Mouse (Mus musculus): ENCODE measurements around the gene Aprt.

Gene Aprt

GRCm38 (mm10) chr8:122564363-122565352 is 12.1 kb downstream of the Aprt start:
- in situ Hi-C loops (cut with MseI, MboI), result no loop called here

DNA sequence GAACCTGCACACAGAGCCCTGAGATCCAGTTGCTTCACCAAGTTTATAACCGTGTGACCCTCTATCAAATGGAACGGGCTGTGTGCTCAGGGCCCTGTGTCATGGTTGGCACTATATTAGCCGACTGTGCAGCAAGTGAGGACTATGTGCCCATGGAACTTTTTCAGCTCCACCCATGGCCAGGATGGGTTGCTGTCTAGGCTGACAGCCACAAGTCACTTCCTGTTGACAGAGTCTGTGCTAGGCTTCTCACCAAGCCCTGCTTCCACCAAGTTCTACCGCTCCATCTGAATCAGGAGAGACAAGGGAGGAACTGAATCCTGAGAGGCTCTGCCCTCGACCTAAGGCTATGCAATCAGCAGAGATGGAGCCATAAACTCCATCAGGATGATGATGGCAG is 15.5 kb downstream of the Aprt start:
- in situ Hi-C loops (cut with MseI, MboI), result no loop called here

- in situ Hi-C loops (cut with MseI, MboI), result loop anchor here in 1 of 2 experiments (5.0 kb wide), 1 partner anchor 57 kb away; no protein-coding TSS in a partner anchor
Observed at GRCm38 (mm10) chr8:122558671-122559349, 17.9 kb downstream of the Aprt start.

DNA sequence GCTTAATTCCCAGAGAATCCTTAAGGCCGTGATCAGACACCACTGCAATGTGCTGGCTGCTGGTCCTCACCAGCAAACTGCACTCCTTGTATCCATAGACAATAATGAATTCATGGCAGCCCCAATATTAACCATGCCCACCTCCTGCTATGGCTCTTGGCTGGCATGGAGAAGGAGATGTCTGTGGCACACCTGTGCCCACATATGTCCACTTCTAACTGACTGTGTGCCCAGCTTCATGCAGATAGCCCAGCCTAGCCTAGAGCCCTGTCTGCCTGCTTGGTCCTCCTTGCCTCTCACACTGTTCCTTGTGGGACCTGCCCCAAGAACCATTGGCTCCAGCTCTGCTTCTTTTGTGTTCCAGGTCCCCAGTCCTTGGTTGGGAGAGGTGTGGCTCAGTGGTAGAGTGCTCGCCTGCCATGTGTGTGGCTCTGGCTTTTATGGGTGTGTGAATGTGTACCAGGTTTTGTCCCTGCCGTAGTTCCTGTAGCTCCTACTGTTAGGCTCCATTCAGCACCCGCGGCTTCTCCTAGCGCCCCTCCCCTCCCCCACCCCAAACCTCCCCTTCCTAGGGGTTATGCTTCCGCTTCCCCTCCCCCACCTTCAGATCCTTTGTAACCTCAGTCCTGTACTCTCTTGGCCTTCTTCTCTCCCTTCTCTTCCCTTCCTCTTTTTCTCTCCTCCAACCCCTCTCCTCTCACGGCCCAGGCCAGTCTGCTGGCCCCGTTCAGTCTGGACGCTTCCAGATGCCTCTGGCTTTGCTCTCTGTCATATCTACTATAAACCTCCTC is 19.3 kb downstream of the Aprt start:
- in situ Hi-C loops (cut with MseI, MboI), result loop anchor here in 1 of 2 experiments (5.0 kb wide), 1 partner anchor 55 kb away; no protein-coding TSS in a partner anchor

GRCm38 (mm10) chr8:122556030-122557009 is 20.4 kb downstream of the Aprt start:
- in situ Hi-C loops (cut with MseI, MboI), result loop anchor here in 1 of 2 experiments (5.0 kb wide), 1 partner anchor 54 kb away; no protein-coding TSS in a partner anchor

DNA sequence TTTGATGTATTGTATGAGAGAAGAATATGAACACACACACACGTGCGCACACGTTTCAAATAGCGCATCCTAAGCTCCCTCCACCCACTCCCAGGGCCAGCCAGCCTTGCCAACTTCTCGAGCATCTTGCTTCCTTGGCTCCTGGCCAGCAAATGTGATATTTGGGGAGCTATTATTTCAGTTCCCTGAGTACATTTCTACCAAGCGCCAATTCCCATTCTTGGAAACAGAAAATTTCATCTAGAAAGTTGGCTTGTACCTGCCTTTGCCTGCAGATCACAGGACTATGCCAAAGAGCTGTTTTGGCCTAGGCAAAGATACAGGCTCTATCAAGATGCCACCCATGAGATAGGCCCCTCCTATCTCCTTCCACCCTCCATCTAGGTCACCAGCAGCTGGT is 21.9 kb downstream of the Aprt start:
- in situ Hi-C loops (cut with MseI, MboI), result loop anchor here in 1 of 2 experiments (5.0 kb wide), 1 partner anchor 52 kb away; no protein-coding TSS in a partner anchor

GRCm38 (mm10) chr8:122551265-122552051 is 25.3 kb downstream of the Aprt start, which contains the start of gene Piezo1:
Piezo1 (minus strand) TSS chr8:122551329.
- in situ Hi-C loops (cut with MseI, MboI), result no loop called here

- in situ Hi-C loops (cut with MseI, MboI), result no loop called here
Observed at GRCm38 (mm10) chr8:122550995-122551264, 25.8 kb downstream of the Aprt start.

- in situ Hi-C loops (cut with MseI, MboI), result no loop called here
Observed at GRCm38 (mm10) chr8:122550234-122550994, 26.3 kb downstream of the Aprt start.

DNA sequence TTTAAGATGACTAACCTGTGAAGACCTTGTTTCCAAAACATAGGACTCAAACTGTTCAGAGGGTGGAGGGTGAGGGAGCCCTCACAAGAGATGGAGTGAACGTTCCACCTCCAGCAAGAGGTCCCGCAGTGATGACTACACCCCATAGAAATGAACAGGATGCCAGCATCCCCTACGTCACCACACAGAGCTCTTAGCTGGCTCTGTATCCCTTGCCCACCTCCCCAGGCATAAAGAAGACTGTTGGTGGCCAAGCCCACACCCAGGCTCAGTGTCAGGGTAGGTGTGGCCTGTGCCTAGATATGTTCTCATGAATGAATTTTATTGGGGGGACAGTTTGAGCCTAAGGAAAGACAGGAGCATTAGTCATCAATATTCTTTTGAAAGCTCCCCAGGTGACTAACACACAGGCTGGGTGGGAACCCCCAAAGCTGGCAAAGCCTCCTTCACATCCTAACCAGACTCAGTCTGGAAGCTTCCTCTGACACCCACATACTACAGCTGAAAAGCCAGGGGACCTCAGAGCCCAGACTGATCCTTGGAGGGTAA is 27.7 kb downstream of the Aprt start:
- in situ Hi-C loops (cut with MseI, MboI), result loop anchor here in 1 of 2 experiments (5.0 kb wide), 1 partner anchor 37 kb away; no protein-coding TSS in a partner anchor

DNA sequence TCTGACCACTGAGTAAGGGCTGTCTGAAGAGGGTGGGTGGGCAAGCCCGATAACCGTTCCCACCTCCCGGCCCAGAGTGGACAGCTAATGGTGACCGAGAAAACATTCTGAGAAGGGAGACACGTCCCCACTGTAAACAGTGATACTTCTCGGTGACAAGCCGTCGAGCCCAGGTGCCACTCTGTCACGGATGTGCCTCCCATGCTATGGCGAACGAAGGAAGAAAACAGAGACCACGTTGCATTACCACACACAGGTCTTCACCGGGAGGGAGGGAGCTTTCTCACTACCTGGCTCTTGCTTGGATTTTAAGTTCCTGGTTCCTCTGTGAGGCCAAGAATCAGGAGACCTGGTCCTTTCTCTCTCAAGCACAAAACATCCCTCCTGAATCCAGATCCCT is 28.4 kb downstream of the Aprt start:
- in situ Hi-C loops (cut with MseI, MboI), result loop anchor here in 1 of 2 experiments (5.0 kb wide), 1 partner anchor 36 kb away; no protein-coding TSS in a partner anchor

DNA sequence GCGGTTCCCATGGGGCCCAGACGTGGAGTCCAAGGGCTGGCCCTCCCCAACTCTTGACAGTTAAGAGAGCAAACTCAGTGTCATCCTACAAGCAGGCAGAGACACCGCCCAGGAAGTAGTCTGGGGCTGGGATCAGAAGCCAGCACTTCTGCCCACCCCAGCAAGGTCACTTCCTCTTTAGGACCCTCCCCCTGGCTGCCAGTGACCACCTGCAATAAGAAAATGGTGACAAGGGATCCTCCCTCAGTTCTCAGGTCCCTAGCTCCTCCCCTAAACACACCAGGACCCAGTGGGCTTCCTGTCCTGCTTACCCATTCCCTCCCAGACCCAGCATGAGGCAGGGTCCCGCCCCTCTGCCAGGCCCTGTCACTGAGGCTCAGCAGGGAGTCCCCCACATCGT is 28.9 kb downstream of the Aprt start:
- in situ Hi-C loops (cut with MseI, MboI), result loop anchor here in 1 of 2 experiments (5.0 kb wide), 1 partner anchor 36 kb away; no protein-coding TSS in a partner anchor

DNA sequence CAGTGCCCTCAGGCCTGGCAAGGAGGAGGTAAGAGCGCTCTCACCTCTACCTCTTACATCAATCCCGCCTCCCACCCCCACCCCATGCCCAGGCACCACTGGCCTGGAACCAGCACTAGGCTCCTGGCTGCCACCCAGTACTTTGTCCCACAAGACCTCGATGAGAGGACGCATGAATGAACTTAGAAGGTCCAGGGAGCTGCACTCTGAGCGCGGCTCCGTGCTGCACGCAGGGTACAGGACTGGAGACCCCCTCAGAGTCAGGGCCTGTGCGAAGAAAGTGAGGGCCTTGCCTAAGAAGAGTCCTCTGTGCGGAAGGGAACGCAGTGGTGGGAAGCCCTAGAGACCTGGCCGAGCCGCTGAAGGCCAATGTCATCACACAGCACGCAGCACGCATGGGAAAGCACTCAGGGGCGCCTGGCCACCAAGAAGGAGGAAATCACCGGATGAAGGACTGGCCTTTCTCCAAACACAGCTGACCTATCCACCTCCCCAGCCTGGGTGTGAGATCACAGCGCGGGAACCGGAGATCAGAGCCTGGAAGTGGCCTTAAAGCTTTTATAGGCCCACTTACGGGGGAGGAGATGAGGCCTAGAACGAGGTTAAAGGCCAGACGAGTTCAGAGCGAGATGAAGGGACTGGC is 29.8 kb downstream of the Aprt start:
- in situ Hi-C loops (cut with MseI, MboI), result loop anchor here in 1 of 2 experiments (5.0 kb wide), 1 partner anchor 35 kb away; no protein-coding TSS in a partner anchor

GRCm38 (mm10) chr8:122546066-122546755 is 30.5 kb downstream of the Aprt start:
- in situ Hi-C loops (cut with MseI, MboI), result loop anchor here in 1 of 2 experiments (5.0 kb wide), 1 partner anchor 34 kb away; no protein-coding TSS in a partner anchor

DNA sequence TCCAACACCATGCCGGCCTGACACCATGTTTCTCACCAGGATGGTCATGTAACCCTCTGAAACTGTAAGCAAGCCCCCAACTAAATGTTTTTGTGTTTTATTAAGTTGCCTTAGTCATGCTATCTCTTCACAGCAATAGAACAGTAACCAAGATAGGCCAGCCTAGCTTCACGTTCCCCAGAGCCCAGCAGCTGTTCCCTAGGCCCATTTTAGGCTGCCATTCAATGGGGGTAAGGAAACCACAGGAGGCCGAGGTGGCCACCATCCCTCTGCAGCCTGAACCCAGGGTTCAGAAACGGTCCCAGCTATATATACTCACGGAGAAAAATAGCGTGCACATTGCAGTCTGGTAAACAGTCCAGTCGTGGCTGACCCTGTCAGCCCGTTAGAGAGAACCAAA is 32.6 kb downstream of the Aprt start:
- in situ Hi-C loops (cut with MseI, MboI), result no loop called here

GRCm38 (mm10) chr8:122538310-122539076 is 38.2 kb downstream of the Aprt start:
- in situ Hi-C loops (cut with MseI, MboI), result no loop called here

Measured in mouse trophoblast stem cell (cell line).